Mouse (Mus musculus): ENCODE measurements around the gene P2rx1.
A peak's percentile ranks its signal among the peaks of the same experiment; 100 is the strongest.

The P2rx1 gene

DNA sequence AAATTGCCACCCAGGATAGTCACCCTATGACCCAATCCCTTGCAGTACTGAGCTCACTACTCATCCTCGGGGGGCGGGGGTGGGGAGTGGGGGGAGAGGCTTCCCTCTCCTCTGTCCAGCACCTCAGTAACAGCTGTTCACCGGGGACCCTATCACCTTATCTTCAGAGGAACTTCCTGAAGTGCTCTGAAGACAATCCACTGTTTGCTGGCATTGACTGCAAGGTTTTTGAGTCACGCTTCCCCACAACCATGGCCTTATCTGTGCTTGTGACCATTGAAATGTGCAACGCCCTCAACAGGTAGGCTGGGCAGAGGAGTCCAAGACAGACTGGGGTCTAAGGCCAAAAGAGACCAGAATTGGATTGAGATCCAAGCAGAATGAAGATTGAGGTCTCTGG is 11.1 kb upstream of the P2rx1 start:
- no peak for DNase-seq (ENCODE audit: low read depth, low spot score)

- no peak for DNase-seq (ENCODE audit: low read depth, low spot score)
These were observed 9.9 kb upstream of the P2rx1 start for GRCm38 (mm10) chr11:72989044-72989443.

DNA sequence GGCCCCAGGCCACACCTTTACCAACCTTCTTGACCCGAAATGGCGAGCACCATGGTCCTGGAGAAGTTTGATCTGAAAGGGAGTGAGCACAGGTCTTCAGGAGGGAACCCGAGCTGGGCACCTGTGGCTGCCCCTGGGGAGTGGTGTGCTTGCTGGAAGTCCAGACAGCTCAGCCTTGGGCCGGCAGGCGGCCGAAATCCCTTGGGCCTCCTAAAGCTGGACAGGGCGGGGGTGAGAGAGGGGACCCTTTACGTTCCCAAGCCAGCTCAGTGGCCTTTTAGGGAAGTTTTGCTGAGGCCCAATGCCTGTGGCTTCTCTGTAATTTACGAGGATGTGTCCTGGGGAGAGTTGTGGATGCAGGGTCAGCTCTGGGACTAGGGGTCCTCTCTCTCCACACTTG is 8.2 kb upstream of the P2rx1 start:
- DNase-seq (ENCODE audit: low read depth, low spot score) = no peak

DNA sequence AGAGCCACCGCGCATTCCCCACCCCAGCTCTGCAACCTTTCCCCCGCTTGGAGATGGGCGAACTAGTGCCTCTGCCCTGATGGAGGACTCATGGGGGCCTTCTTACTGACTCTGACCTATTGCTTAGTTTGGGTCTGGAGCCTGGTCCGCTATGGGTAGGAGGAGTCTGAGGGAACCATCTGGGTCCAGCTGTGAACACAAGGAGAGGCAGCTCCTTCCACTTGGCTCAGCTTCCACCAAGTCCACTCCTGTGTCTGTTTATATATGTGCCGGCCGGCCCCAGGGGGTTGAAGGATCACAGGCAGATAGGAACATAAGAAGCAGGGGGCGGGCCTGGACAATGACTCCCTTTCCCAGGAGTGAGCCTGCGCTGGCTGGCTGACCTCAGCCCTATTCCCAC is 6.9 kb upstream of the P2rx1 start:
- DNase-seq (ENCODE audit: low read depth, low spot score) = no peak

DNA sequence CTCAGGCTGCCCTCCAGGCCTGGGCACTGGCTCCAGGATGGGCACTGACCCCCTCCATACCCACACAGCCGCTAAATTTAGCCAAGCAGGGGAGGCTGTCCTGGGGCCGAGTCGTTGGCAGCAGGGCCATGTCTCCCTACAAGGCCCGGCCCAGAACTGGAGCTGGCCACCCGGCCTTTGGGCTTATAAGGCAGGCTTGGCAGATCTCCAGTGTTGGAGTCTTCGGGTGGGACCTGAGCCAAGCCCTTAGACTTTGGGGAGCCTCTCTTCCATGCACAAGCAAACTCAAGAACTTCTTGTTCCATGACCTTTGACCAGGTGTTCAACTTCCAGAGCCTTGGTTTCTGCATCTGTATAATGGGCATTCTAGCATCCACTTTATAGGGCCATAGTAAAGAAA is 2.6 kb upstream of the P2rx1 start:
- DNase-seq (ENCODE audit: low read depth, low spot score) = no peak

DNA sequence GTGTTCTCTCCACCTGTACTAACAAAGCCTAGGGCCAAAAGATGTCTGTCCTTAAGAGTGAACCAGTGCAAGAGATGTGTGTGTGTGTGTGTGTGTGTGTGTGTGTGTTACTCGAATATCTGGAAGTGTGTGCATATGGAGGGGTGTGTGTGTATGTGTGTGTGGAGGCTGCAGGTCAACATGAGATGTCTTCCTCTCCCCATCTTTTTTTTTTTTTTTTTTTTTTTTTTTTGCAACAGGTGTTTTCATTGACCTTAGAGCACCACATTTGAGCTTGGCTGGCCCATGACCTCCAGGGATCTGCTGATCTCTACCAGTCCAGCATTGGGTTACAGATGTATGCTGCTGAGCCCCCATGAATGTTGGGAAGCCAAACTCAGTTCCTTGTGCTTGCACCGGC is 2.1 kb upstream of the P2rx1 start:
- DNase-seq (ENCODE audit: low read depth, low spot score) = no peak

DNA sequence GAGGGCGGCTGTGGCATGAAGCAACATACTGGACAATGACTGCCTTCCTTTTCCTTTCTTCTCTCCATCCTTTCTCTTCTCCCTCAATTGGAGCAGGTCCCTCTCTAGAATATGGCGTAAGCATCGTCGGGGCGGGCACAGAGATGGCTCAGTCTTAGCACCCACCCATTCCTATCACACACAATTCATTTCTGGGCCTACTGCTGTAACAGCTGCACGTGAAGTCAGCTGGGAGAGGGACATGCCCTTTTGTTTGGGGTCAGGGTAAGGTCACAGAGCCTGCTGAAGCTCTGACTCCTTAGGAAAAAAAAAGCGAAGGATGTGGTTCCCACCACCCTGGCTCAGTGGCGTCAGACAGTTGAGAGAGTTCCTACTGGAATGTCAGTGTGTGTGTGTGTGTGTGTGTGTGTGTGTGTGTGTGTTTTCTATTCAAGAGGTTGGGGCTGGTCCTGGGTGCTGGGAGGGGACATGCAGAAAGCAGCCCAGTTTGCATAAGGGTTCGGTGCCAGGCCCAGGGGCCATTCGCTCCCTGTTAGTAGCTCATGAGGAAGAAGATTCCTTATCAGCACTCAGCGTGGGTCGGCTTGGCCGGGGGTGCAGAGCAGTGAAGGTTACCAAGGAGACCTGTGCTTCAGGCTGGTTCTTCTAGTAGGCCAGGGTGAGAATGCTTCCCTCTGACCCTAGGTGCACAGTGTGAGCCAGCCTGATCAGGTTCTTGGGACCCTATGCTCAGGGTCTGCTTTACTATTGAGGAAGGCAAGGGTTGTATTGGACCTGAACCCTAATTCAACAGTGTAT is 1.2 kb upstream of the P2rx1 start:
- no peak for DNase-seq (ENCODE audit: low read depth, low spot score)

DNA sequence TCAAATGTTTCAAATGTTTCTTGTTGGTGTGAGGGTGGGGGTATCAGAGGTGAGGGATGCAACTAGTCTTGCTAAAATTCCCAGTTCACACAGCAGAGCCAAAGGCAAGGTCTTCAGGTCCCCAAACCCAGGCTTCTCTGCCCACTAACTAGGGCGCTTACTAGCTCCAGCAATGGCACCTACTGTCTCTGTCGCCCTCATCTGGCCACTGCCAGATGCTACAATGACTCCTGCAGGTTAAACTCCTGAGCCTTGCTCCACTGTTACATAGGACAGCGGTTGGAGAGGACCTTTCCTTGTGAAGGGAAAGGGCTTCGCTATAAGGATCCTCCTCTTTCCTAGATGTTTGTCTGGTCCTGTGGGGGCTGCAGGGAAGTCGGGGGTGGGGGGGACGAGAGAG is 2.1 kb downstream of the P2rx1 start:
- DNase-seq (ENCODE audit: low read depth, low spot score) = no peak

DNA sequence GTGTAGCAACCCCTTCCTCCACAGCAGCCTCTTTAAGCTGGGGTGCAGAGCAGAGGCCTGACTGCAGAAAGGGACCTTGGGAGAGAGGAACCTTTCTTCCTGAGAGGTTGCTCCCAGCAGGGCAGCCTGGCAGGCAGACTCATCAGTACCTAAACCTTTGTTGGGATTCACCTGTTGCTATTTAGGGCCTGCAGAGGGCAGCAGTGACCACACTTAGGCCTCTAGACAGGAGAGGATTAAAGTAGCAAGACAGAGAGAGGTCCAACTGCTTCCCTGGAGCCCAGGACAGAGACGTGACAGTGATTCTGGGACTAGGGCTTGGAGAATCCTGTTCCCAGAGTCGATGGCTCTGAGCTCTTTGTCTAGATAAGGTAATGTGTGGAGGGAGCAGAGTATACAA is 7.5 kb downstream of the P2rx1 start:
- DNase-seq (ENCODE audit: low read depth, low spot score) = peak; percentile 81

DNA sequence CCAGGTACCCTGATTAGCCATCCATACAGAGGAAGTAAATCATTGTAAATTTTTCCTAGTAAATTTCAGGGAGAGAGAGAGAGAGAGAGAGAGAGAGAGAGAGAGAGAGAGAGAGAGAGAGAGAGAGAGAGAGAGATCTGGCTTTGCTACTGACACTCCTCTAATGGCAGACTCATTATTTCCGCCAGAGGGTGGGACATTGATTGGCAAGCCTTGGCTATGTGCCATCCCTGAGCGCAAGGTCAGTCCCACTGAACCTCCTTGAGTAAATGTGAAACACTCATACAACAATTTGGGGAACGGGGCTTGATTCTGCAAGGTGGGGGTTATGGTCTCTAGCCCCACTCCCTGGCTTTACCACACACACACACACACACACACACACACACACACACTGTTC is 8.2 kb downstream of the P2rx1 start:
- no peak for DNase-seq (ENCODE audit: low read depth, low spot score)

DNA sequence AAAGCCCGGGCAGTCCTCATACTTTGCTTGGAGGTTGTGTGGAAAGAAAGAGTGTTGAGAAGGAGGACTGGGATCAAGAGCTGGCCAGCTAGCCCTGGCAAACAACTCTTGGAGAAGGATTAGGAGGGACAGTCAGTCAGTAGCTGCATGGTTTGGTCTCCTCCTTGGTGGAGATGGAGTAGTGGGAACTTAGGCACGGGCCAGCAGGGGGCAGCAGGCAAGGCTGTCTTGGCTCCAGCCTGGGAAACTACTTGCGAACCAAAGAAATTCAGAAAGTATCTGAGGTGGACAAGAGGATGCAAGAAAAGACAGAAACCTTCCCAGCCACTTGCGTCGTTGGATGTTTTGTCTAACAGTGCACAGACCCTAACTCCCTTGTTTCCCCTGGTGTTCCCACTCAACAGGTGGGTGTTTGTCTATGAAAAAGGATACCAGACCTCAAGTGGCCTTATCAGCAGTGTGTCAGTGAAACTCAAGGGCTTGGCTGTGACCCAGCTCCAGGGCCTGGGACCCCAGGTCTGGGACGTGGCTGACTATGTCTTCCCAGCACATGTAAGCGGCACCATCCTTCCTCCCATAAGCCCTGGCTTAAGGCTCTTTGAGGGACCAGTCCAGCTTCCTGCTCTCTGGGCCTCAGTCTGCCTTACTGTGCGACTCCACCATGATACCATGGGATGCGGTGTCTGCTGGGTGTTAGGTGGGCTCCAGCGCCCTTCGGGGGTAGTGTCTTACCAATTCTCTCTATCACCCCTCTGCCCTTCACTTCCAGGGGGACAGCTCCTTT is 9.0 kb downstream of the P2rx1 start:
- peak; percentile 43 for DNase-seq (ENCODE audit: low read depth, low spot score)

DNA sequence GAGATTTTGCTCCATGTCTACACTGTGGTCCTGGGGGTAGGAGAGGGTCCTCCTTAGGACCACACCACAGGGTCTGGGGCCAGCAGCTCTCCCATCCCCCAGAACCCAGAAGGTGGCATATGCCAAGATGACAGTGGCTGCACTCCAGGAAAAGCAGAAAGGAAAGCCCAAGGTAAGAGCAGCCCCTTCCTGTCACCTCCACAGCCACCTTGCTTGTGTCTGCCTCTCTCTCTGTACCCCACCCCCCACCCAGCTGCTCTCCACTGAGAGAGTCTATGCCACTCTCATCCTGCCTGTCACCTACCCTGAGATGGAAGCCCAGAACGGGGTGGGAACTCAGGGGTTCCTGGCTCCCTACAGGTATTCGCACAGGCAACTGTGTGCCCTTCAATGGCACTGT is 9.9 kb downstream of the P2rx1 start:
- DNase-seq (ENCODE audit: low read depth, low spot score) = no peak

DNA sequence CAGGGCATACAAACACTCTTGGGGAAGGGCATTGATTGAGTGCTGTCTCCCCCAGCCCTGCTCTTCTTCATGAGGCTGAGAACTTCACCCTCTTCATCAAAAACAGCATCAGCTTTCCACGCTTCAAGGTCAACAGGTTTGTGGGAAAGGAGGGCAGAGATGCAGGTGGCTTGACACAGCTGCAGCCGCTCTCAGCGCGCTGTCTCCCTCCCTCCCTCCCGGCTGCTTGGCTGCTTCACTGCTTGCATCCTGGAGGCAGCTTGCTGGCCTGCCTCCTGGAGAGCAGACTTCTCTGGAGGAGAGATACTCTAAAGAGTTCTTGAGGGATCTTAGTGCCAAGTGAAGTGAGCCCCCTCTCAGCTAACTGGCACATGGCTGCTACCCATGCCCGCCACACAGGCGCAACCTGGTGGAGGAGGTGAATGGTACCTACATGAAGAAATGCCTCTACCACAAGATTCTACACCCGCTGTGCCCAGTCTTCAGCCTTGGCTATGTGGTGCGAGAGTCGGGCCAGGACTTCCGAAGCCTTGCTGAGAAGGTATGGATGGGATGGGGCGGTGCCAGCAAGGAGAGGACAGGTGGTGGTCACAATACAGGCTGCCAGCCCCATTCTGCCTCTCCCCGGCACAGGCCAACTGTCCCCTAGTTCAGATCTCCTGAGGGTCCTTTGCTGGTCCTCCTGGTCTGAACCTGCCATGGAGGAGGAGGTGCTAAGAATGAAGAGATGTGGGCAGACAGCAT is 10.8 kb downstream of the P2rx1 start:
- DNase-seq (ENCODE audit: low read depth, low spot score) = no peak

DNA sequence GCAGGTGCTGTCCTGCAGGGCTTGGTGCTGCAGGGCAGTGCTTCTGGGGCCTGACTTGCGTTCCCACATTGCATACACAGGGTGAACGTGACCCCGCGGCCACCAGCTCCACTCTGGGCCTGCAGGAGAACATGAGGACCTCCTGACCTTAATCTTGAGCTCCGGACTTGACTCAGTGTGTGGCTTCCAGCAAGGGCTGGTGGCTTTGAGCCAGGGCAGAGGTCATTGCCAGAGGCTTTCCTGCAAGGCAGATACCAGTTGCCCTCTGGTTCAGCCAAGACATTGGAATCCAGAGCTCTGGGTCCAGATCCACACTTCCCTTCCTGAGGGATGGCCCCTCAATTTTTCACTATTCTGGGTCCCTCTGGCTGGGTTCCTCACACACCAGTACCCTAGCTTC is 15.1 kb downstream of the P2rx1 start:
- no peak for DNase-seq (ENCODE audit: low read depth, low spot score)

- no peak for DNase-seq (ENCODE audit: low read depth, low spot score)
These were observed 16.0 kb downstream of the P2rx1 start for GRCm38 (mm10) chr11:73014831-73015344.

- no peak for DNase-seq (ENCODE audit: low read depth, low spot score)
These were observed 16.6 kb downstream of the P2rx1 start for GRCm38 (mm10) chr11:73015391-73016102.

DNA sequence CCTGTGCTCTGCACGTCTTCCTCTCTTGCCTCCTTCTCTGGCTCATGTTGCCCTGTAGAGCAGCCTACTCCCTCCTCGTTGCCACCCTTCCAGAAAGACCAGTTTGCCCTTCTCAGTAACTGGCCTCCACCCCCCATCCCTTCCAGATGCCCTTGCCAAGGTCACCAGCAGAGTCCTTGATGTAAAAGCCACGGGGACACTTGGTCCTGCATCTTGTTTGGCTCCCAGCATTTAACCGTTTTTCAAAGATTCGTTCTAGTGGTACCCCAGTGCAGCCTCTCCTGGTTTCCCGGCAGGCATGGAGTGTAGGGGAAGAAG is 17.2 kb downstream of the P2rx1 start:
- no peak for DNase-seq (ENCODE audit: low read depth, low spot score)

DNA sequence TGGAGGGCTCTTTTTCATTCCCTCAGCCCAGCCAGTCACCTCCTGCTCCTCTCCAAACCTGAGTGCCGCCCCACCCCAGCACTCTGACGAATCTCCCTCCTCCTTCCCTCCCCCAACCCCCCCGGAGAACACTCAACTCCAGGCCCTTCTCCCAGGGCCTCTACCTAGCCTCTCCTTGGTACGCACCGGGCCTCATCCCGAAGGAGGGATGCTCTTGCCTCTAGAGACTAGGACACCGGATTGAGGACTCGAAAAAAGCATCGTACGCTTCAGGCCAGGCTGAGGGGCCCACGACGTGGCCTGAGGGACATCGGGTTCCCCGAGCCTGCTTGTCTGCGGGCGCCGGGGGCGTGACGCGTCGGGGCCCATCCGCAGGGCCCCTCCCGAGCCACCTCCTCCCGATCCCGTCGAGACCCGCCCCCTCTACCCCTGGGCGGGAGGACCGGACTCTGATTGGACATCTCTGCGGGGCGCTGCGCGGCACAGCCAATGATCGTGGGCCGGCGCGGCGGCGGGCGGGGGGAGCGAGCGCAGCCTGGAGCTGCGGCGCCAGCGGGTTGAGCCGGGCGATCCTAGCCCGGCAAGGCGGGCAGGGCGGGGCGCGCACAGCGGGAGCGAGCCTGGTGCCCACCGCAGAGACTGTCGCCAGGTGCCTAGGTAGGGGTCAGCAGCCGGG is 19.7 kb downstream of the P2rx1 start, which contains the start of gene Camkk1:
Camkk1 (plus strand) TSS at position 538 of the 676 bp plus-strand sequence.
- DNase-seq (ENCODE audit: low read depth, low spot score) = peak; percentile 89

DNA sequence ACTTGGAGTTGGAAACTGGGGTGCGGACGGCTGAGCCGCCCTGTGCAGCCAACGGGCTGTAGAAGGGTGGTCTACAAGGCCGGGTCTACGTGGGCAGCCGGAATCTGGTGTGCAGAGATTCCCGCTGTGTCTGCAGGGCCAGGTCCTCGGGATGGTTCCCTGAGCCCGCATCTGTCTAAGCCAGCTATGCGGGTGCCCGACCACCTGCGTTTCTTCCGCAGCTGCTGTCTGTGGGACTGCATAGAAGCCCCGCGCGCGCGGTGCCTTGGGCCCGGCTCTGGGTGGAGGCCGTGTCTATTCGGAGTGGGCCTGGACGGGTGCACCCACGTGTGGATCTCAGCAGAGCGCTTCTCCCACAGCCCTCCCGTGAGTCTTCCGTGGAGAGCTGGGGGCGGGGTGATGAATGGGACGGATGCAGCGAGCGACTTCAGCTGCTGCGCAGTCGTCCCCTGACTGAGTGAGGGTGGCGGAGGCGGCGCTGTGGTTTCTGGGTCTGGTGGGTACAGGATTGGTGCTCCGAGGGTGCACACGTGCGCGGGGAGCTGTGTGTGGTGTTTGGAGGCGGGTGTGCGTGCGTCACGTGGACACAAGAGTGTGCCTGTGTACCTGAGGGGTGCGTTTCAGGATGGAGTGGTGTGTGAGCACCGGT is 20.4 kb downstream of the P2rx1 start:
- peak; percentile 30 for DNase-seq (ENCODE audit: low read depth, low spot score)

DNA sequence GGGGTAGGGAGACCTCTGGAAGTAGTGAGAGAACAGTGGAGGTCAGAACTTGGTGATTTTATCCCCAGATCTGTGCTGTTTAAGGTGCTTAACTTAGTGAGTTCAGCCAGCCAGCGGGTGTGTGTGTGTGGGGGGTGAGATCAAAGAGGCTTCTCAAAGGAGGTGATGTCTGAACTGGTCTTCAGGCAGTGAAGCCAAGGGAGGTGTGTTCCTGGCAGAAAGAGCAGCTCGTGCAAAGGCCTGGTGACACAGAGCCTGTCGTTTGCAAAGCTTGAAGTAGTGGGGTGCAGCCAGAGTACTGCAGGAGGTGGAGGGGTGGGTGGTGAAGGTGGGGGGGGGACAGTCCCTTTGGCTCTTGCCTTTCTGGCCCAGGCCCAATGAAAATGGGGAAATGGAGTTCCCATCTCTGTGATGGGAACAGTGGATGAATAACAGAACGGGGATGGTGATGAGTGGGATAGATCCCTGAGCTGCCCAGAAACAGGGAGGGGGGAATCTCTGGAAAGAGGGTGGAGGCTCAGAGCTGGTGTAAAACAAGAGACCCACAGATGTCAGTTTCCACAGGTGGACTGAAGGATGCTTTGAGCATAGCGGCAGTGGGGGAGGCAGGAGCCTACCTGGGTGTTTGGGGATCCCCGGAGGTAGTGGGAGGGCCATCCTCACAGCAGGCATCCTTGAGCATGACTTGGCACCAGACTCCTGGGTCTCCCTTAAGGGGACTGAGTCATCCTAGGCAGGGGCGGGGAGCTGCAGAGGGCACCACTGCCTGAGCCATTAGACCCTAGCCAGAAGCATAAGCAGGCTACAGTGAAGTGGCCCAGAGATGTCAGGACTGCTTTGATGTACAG is 22.3 kb downstream of the P2rx1 start:
- DNase-seq (ENCODE audit: low read depth, low spot score) = no peak
